Mouse (Mus musculus): ENCODE data around the gene Zfp109.
"Not testable (repeated sequence)": the region's sequence is repeated elsewhere in the genome, so short reads cannot be mapped to it uniquely, and the experiment has no call there.

The Zfp109 gene

GRCm38 (mm10) chr7:24237040-24237791 lies at the start of gene Zfp109:
Gene Zfp109, minus strand, starts transcription at chr7:24237560.
- peak; percentile 38 for DNase-seq (ENCODE audit: low spot score in 2 of 2)

- no peak for DNase-seq (ENCODE audit: low spot score in 2 of 2)
These were observed 49.6 kb upstream of the Zfp109 start for GRCm38 (mm10) chr7:24286916-24287315.

GRCm38 (mm10) chr7:24286090-24286489 lies 48.7 kb upstream of the Zfp109 start:
- DNase-seq (ENCODE audit: low spot score in 2 of 2): no peak

- DNase-seq (ENCODE audit: low spot score in 2 of 2): no peak
These were observed 43.4 kb upstream of the Zfp109 start for GRCm38 (mm10) chr7:24280858-24281145.

GRCm38 (mm10) chr7:24280031-24280857 lies 42.9 kb upstream of the Zfp109 start:
- DNase-seq (ENCODE audit: low spot score in 2 of 2): no peak

- DNase-seq (ENCODE audit: low spot score in 2 of 2): not testable (repeated sequence)
These were observed 41.4 kb upstream of the Zfp109 start for GRCm38 (mm10) chr7:24278771-24279170.

- no peak for DNase-seq (ENCODE audit: low spot score in 2 of 2)
These were observed 37.1 kb upstream of the Zfp109 start for GRCm38 (mm10) chr7:24274456-24274855.

GRCm38 (mm10) chr7:24271191-24271590 lies 33.8 kb upstream of the Zfp109 start:
- DNase-seq (ENCODE audit: low spot score in 2 of 2): no peak

- DNase-seq (ENCODE audit: low spot score in 2 of 2): peak; percentile 47
These were observed 32.9 kb upstream of the Zfp109 start, which contains the start of gene Zfp93 for GRCm38 (mm10) chr7:24270288-24270672. Gene Zfp93, plus strand, starts transcription at chr7:24270420.

- DNase-seq (ENCODE audit: low spot score in 2 of 2): no peak
These were observed 32.4 kb upstream of the Zfp109 start for GRCm38 (mm10) chr7:24269667-24270287.

GRCm38 (mm10) chr7:24269256-24269655 lies 31.9 kb upstream of the Zfp109 start:
- DNase-seq (ENCODE audit: low spot score in 2 of 2): no peak

- no peak for DNase-seq (ENCODE audit: low spot score in 2 of 2)
These were observed 31.1 kb upstream of the Zfp109 start for GRCm38 (mm10) chr7:24268176-24269155.

- no peak for DNase-seq (ENCODE audit: low spot score in 2 of 2)
These were observed 22.6 kb upstream of the Zfp109 start for GRCm38 (mm10) chr7:24260000-24260312.

GRCm38 (mm10) chr7:24259306-24259999 lies 22.1 kb upstream of the Zfp109 start:
- DNase-seq (ENCODE audit: low spot score in 2 of 2): no peak

- peak; percentile 40 to 46 for DNase-seq (ENCODE audit: low spot score in 2 of 2)
These were observed 17.5 kb upstream of the Zfp109 start, which contains the start of gene Zfp108 for GRCm38 (mm10) chr7:24254633-24255474. Gene Zfp108, plus strand, starts transcription at chr7:24254794.

GRCm38 (mm10) chr7:24253779-24254615 lies 16.6 kb upstream of the Zfp109 start:
- no peak for DNase-seq (ENCODE audit: low spot score in 2 of 2)

- DNase-seq (ENCODE audit: low spot score in 2 of 2): no peak
These were observed 26.0 kb downstream of the Zfp109 start, which contains the start of gene Zfp111 for GRCm38 (mm10) chr7:24211343-24211742. Gene Zfp111, minus strand, starts transcription at chr7:24211443.

GRCm38 (mm10) chr7:24210296-24210695 lies 27.1 kb downstream of the Zfp109 start:
- DNase-seq (ENCODE audit: low spot score in 2 of 2): no peak
